Mouse (Mus musculus) myocyte (in vitro differentiated cells): Measurements from ENCODE around the gene Kazn. TPM values are rescaled to one million over a fixed set of nuclear protein-coding genes. Genes with fewer than 3 reads are reported as not detected.

Source experiments
- H3K27me3 ChIP-seq: one replicate; pipeline ENCODE4 v1.6.1; 2011; ENCODE audit not compliant: control insufficient read depth, insufficient read depth, insufficient read length
- H3K36me3 ChIP-seq: one replicate; pipeline ENCODE4 v1.6.1; 2011; ENCODE audit not compliant: control insufficient read depth, insufficient read depth
- H3K4me2 ChIP-seq: one replicate; pipeline ENCODE4 v1.6.1; 2011; ENCODE audit warnings: low read depth, control low read depth
- H3K4me3 ChIP-seq: one replicate; pipeline ENCODE4 v1.5.1; 2011; ENCODE audit warnings: mild to moderate bottlenecking, control low read depth, moderate library complexity
- H3K79me2 ChIP-seq: one replicate; pipeline ENCODE4 v1.6.1; 2011; ENCODE audit not compliant: control insufficient read depth, insufficient read depth
- H3ac ChIP-seq: one replicate; pipeline ENCODE4 v1.6.1; 2011; ENCODE audit not compliant: control insufficient read depth, insufficient read length
- CEBPB ChIP-seq: IDR thresholded peaks from 2 replicates; pipeline ENCODE4 v1.6.1; 2011; ENCODE audit warnings: mild to moderate bottlenecking, moderate library complexity; ENCODE audit not compliant: poor library complexity, insufficient read depth, severe bottlenecking
- E2F4 ChIP-seq: IDR thresholded peaks from one replicate; pipeline ENCODE4 v1.6.1; 2011; ENCODE audit warnings: mild to moderate bottlenecking, control low read depth, moderate library complexity; ENCODE audit not compliant: insufficient read depth
- MAX ChIP-seq: IDR thresholded peaks from one replicate; pipeline ENCODE4 v1.6.1; 2011; ENCODE audit warnings: low read depth, mild to moderate bottlenecking, control low read depth
- MYOD1 ChIP-seq, 3 experiments: IDR thresholded peaks; one replicate each; pipeline ENCODE4 v1.6.1; 2011; ENCODE audit warnings: control low read depth in 2 of 3, low read depth in 2 of 3, mild to moderate bottlenecking in 2 of 3, moderate library complexity in 1 of 3; ENCODE audit not compliant: insufficient read length in 2 of 3, control insufficient read depth in 1 of 3
- MYOG ChIP-seq, 3 experiments: IDR thresholded peaks; one replicate each; pipeline ENCODE4 v1.6.1; 2011; ENCODE audit warnings: control low read depth in 2 of 3, low read depth in 2 of 3, mild to moderate bottlenecking in 2 of 3; ENCODE audit not compliant: insufficient read length in 2 of 3, control insufficient read depth in 1 of 3, insufficient read depth in 1 of 3
- POLR2A ChIP-seq: IDR thresholded peaks from one replicate; pipeline ENCODE4 v1.6.1; 2011; ENCODE audit warnings: low read depth, mild to moderate bottlenecking, control low read depth, moderate library complexity; ENCODE audit not compliant: insufficient read length
- POLR2AphosphoS2 ChIP-seq: IDR thresholded peaks from one replicate; pipeline ENCODE4 v1.6.1; 2011; ENCODE audit warnings: low read depth, control low read depth; ENCODE audit not compliant: insufficient read length
- REST ChIP-seq: IDR thresholded peaks from one replicate; pipeline ENCODE4 v1.6.1; 2011; ENCODE audit warnings: mild to moderate bottlenecking, control low read depth, moderate library complexity; ENCODE audit not compliant: insufficient read depth, insufficient read length
- SRF ChIP-seq: IDR thresholded peaks from one replicate; pipeline ENCODE4 v1.6.1; 2011; ENCODE audit warnings: low read depth; ENCODE audit not compliant: control insufficient read depth, insufficient read length
- TCF12 ChIP-seq: IDR thresholded peaks from one replicate; pipeline ENCODE4 v1.6.1; 2011; ENCODE audit warnings: mild to moderate bottlenecking, control low read depth; ENCODE audit not compliant: poor library complexity, insufficient read depth, severe bottlenecking
- TCF3 ChIP-seq: IDR thresholded peaks from one replicate; pipeline ENCODE4 v1.6.1; 2011; ENCODE audit warnings: low read depth, control low read depth; ENCODE audit not compliant: insufficient read length
- USF1 ChIP-seq: IDR thresholded peaks from one replicate; pipeline ENCODE4 v1.6.1; 2011; ENCODE audit warnings: low read depth, mild to moderate bottlenecking, control low read depth, moderate library complexity
- polyA plus RNA-seq: library from polyadenylated mRNA; unstranded; fragments of >200 nt; fragmentation: generic; extraction: Trizol; gene quantifications from one replicate; pipeline ENCODE4 v1.2.1, GENCODE M21; 2012; ENCODE audit warnings: missing spikeins

The Kazn gene
- polyA plus RNA-seq, 1 experiment = not detected

DNA sequence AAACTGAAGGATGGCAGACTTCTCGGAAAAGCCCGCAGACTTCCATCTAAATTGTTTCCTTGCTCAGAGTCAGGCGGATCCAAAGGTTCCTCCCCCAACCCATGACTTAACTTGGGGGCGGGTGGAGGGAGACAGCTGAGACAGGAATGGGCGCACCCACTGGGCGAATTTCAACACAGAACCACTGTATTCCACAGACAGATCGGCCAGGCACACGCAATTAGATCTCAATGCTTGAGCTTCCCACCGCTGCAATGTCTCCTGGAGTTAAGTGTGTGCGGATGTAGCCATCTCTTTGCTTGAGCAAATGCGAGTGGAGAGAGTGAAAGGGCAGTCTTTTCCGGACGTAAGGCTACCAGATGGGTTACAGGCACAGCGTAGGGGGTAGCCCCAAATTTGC lies 1.2 kb downstream of the Kazn start:
- TF ChIP-seq POLR2A (no peak), POLR2AphosphoS2 (no peak), SRF (no peak), USF1 (no peak), REST (no peak)
- no peak overlapping the region for H3K4me3 ChIP-seq

DNA sequence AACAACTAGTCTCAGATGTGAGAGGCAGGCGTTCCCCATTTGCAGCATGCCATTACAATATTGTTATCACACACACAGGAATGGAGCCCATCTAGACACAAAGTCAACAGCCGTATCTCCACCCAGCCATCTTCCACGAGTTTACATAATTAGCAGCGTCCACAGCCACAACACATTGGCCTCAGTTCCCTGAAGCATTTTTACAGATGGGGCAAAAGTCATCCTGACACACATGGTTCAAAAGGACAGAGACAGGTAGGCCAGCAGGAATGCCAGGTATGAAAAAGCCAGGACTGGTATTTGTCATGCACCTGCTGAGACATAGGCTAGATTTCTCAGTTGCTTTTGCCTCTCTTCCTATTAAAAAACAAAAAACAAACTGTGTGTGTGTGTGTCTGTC lies 2.5 kb downstream of the Kazn start:
- no peak overlapping the region for H3K4me3 ChIP-seq
- TF ChIP-seq REST = no peak
- no peak for TF ChIP-seq USF1
- TF ChIP-seq TCF12 = no peak
- no peak for TF ChIP-seq E2F4
- no peak for TF ChIP-seq MAX
- TF ChIP-seq POLR2AphosphoS2 = no peak
- TF ChIP-seq POLR2A = no peak
- TF ChIP-seq SRF = no peak
- no peak for TF ChIP-seq MYOD1 (IDR thresholded peaks at IDR 0.05; ENCODE audit: control insufficient read depth in 1 of 3, insufficient read length in 2 of 3, low read depth in 2 of 3)
- no peak for TF ChIP-seq MYOG (IDR thresholded peaks at IDR 0.05; ENCODE audit: control insufficient read depth in 1 of 3, insufficient read depth in 1 of 3, insufficient read length in 2 of 3, low read depth in 2 of 3)
- no peak overlapping the region for H3ac ChIP-seq
- no peak overlapping the region for H3K4me2 ChIP-seq
- no peaks in the 10 kb centered on the region for H3K27me3 ChIP-seq
- H3K36me3 ChIP-seq = no peaks in the 10 kb centered on the region
- no peaks in the 10 kb centered on the region for H3K79me2 ChIP-seq

More for the DNA sequence above, 1.2 kb downstream of the Kazn start:
- Histone ChIP-seq H3ac (no peak overlapping the region), H3K27me3 (no peaks in the 10 kb centered on the region), H3K36me3 (no peaks in the 10 kb centered on the region), H3K79me2 (no peaks in the 10 kb centered on the region), H3K4me2 (no peak overlapping the region)

- no peaks in the 10 kb centered on the region for H3K27me3 ChIP-seq
- H3K36me3 ChIP-seq = no peaks in the 10 kb centered on the region
- TF ChIP-seq REST (no peak), MYOD1 (IDR thresholded peaks at IDR 0.05; ENCODE audit: control insufficient read depth in 1 of 3, insufficient read length in 2 of 3, low read depth in 2 of 3) (no peak), SRF (no peak), MYOG (IDR thresholded peaks at IDR 0.05; ENCODE audit: control insufficient read depth in 1 of 3, insufficient read depth in 1 of 3, insufficient read length in 2 of 3, low read depth in 2 of 3) (no peak), POLR2A (no peak), CEBPB (no peak), E2F4 (no peak), TCF3 (no peak), USF1 (no peak), MAX (no peak), POLR2AphosphoS2 (no peak), TCF12 (no peak)
- H3ac ChIP-seq = no peak overlapping the region
- H3K4me3 ChIP-seq = no peak overlapping the region
- no peak overlapping the region for H3K4me2 ChIP-seq
- no peaks in the 10 kb centered on the region for H3K79me2 ChIP-seq
Observed at GRCm38 (mm10) chr4:142235426-142235825, 3.8 kb downstream of the Kazn start.

- Histone ChIP-seq H3K27me3 (no peaks in the 10 kb centered on the region), H3K4me2 (no peak overlapping the region), H3ac (no peak overlapping the region), H3K4me3 (no peak overlapping the region), H3K79me2 (no peaks in the 10 kb centered on the region), H3K36me3 (no peaks in the 10 kb centered on the region)
- no peak for TF ChIP-seq MYOD1 (IDR thresholded peaks at IDR 0.05; ENCODE audit: control insufficient read depth in 1 of 3, insufficient read length in 2 of 3, low read depth in 2 of 3)
- no peak for TF ChIP-seq E2F4
- TF ChIP-seq SRF = no peak
- no peak for TF ChIP-seq TCF3
Observed at GRCm38 (mm10) chr4:142234828-142235227, 4.4 kb downstream of the Kazn start.

- Histone ChIP-seq H3K36me3 (no peaks in the 10 kb centered on the region), H3K4me2 (no peak overlapping the region), H3K79me2 (no peaks in the 10 kb centered on the region), H3K4me3 (no peak overlapping the region), H3K27me3 (no peaks in the 10 kb centered on the region), H3ac (no peak overlapping the region)
- TF ChIP-seq MYOD1 (IDR thresholded peaks at IDR 0.05; ENCODE audit: control insufficient read depth in 1 of 3, insufficient read length in 2 of 3, low read depth in 2 of 3) (no peak), POLR2A (no peak), E2F4 (no peak), REST (no peak), SRF (no peak), CEBPB (no peak), USF1 (no peak), POLR2AphosphoS2 (no peak), TCF12 (no peak), TCF3 (no peak), MAX (no peak), MYOG (IDR thresholded peaks at IDR 0.05; ENCODE audit: control insufficient read depth in 1 of 3, insufficient read depth in 1 of 3, insufficient read length in 2 of 3, low read depth in 2 of 3) (no peak)
Observed at GRCm38 (mm10) chr4:142228821-142229575, 10.2 kb downstream of the Kazn start.
